Comparison of ENCODE assay signal across 12 mouse cellular contexts in genomic region chr2:166034967-166035490, GRCm38 (mm10). TPM values are rescaled to one million over a fixed set of nuclear protein-coding genes. Genes with fewer than 3 reads are reported as not detected.
DNase-seq lines count a peak whose midpoint lies in the region; ATAC-seq and TF ChIP-seq lines count a peak whose summit lies in the region.
"Had no signal": no experiment of that assay in that cellular context is flagged by ENCODE, and none has a peak within 500 bp of the region (broad histone marks: within the 10 kb centered on the region; RNA-seq: fewer than 3 reads in every experiment).

No protein-coding gene starts in this region.

- H3K27ac ChIP-seq in forebrain, embryonic 12.5 days: 0 out of 2 replicates have a peak overlapping the region, but pooled peaks have one; percentile 0
- no peak overlapping the region for H3K27ac ChIP-seq in forebrain, embryonic 10.5 days
- peak overlapping the region; percentile 19; the same call in 1 of the 2 replicates for H3K27ac ChIP-seq in layer of hippocampus, adult 2 months
- H3K27ac ChIP-seq in brown adipose tissue, adult 24 weeks (replicated peaks; ENCODE audit: low read depth, low read length): peak overlapping the region; percentile 74
- no peak overlapping the region for H3K27ac ChIP-seq in midbrain, embryonic 11.5 days (ENCODE audit: low read depth, low read length)
- H3K27ac ChIP-seq: limb, embryonic 13.5 days; neural tube, embryonic 13.5 days had no signal

- TF ChIP-seq CTCF in layer of hippocampus, adult 2 months (conservative IDR thresholded peaks at IDR 0.05): no peak

- no peaks in the 10 kb centered on the region for H3K27me3 ChIP-seq in forebrain, embryonic 12.5 days
- H3K27me3 ChIP-seq in forebrain, embryonic 10.5 days (ENCODE audit: poor library complexity, severe bottlenecking): no peaks in the 10 kb centered on the region
- H3K27me3 ChIP-seq in midbrain, embryonic 11.5 days (ENCODE audit: control insufficient read depth, insufficient read depth, low read length): no peaks in the 10 kb centered on the region
- H3K27me3 ChIP-seq: limb, embryonic 13.5 days; neural tube, embryonic 13.5 days; Patski had no signal

- no peaks in the 10 kb centered on the region for H3K9me3 ChIP-seq in forebrain, embryonic 12.5 days
- H3K9me3 ChIP-seq in forebrain, embryonic 10.5 days: no peaks in the 10 kb centered on the region
- no peaks in the 10 kb centered on the region for H3K9me3 ChIP-seq in midbrain, embryonic 11.5 days (ENCODE audit: control insufficient read depth, low read length)
- H3K9me3 ChIP-seq: limb, embryonic 13.5 days; neural tube, embryonic 13.5 days had no signal

- H3K4me3 ChIP-seq in forebrain, embryonic 12.5 days (replicated peaks): no peak overlapping the region
- H3K4me3 ChIP-seq in forebrain, embryonic 10.5 days: no peak overlapping the region
- H3K4me3 ChIP-seq in layer of hippocampus, adult 2 months: no peak overlapping the region
- H3K4me3 ChIP-seq in brown adipose tissue, adult 24 weeks (ENCODE audit: insufficient read depth, low read depth, low read length): no peak overlapping the region
- no peak overlapping the region for H3K4me3 ChIP-seq in midbrain, embryonic 11.5 days (ENCODE audit: low read depth, low read length)
- H3K4me3 ChIP-seq: erythroblast, embryonic 14.5 days; limb, embryonic 13.5 days; neural tube, embryonic 13.5 days had no signal

- no peak overlapping the region for H3K4me2 ChIP-seq in forebrain, embryonic 12.5 days
- no peak overlapping the region for H3K4me2 ChIP-seq in midbrain, embryonic 11.5 days
- H3K4me2 ChIP-seq: limb, embryonic 13.5 days; neural tube, embryonic 13.5 days had no signal

- 0 out of 2 replicates have a peak, but pooled peaks cover 4% of the 10 kb centered on the region for H3K36me3 ChIP-seq in forebrain, embryonic 12.5 days (replicated peaks)
- H3K36me3 ChIP-seq in forebrain, embryonic 10.5 days (replicated peaks): peaks cover 15% of the 10 kb centered on the region
- H3K36me3 ChIP-seq in midbrain, embryonic 11.5 days (ENCODE audit: control insufficient read depth, insufficient read depth, low read length): no peaks in the 10 kb centered on the region
- H3K36me3 ChIP-seq: neural tube, embryonic 13.5 days had no signal

- 81% methylated on average over 3 of the region's 3 CpGs for WGBS in forebrain, embryonic 12.5 days
- 75% methylated on average over 3 of the region's 3 CpGs for WGBS in forebrain, embryonic 10.5 days
- 81% methylated on average over 3 of the region's 3 CpGs for WGBS in midbrain, embryonic 11.5 days

- H3K4me1 ChIP-seq in forebrain, embryonic 12.5 days: peaks cover 19% of the 10 kb centered on the region
- H3K4me1 ChIP-seq in forebrain, embryonic 10.5 days: peaks cover 33% of the 10 kb centered on the region
- H3K4me1 ChIP-seq in brown adipose tissue, adult 24 weeks (ENCODE audit: control insufficient read depth, insufficient read depth, insufficient read length, low read length): peaks cover 16% of the 10 kb centered on the region; the same call in 1 of the 2 replicates
- H3K4me1 ChIP-seq in midbrain, embryonic 11.5 days (ENCODE audit: control insufficient read depth, insufficient read depth, low read length): peaks cover 18% of the 10 kb centered on the region

- no peak for DNase-seq in forebrain, embryonic 10.5 days (ENCODE audit: extremely low spot score, low spot score)
- DNase-seq in layer of hippocampus, adult 2 months (ENCODE audit: low spot score in 2 of 2): no peak
- DNase-seq in layer of hippocampus, adult 11-12 months (ENCODE audit: low spot score): no peak
- DNase-seq in kidney, postnatal 36 days: peak; percentile 45 to 59
- DNase-seq in B cell, adult 2 months: no peak
- no peak for DNase-seq in midbrain, embryonic 11.5 days (ENCODE audit: low spot score, missing footprints)

- no peak overlapping the region for H3K9ac ChIP-seq in forebrain, embryonic 12.5 days
- H3K9ac ChIP-seq in midbrain, embryonic 11.5 days (ENCODE audit: low read length): no peak overlapping the region
- H3K9ac ChIP-seq: limb, embryonic 13.5 days; neural tube, embryonic 13.5 days had no signal

- no peak for ATAC-seq in forebrain, embryonic 12.5 days (ENCODE audit: low FRiP score)
- no peak for ATAC-seq in midbrain, embryonic 11.5 days (ENCODE audit: low FRiP score)
- ATAC-seq: Patski had no signal

RNA-seq across cellular contexts. Expression of gene Ncoa3, which starts 42.6 kb away (rescaled TPM):
- polyA plus RNA-seq in forebrain, embryonic 12.5 days (2016; fragmentation: Nextera tagmentation; extraction: Ambion mirVana): 12.9 and 13.2 TPM in 2 replicates
- polyA plus RNA-seq in forebrain, embryonic 10.5 days (2016; fragmentation: Nextera tagmentation; extraction: Ambion mirVana): 14.3 and 15.7 TPM in 2 replicates
- total RNA-seq in layer of hippocampus, adult 2 months (2021): 10 to 100 TPM; 27.8 to 37.7 TPM
- polyA plus RNA-seq in brown adipose tissue, adult 24 weeks (2012; ENCODE audit: insufficient read depth, insufficient read length, missing spikeins): 7.8 and 10.1 TPM in 2 replicates
- 16.1 and 17.4 TPM in 2 replicates for polyA plus RNA-seq in midbrain, embryonic 11.5 days (2014; fragmentation: Nextera tagmentation; extraction: Ambion mirVana)

Comparison
In these comparisons a context has a peak if more than half of its experiments do, and no peak if none do; other contexts are left out.
1. H3K27ac ChIP-seq: peak in forebrain, embryonic 12.5 days (single experiment), layer of hippocampus, adult 2 months (single experiment) and brown adipose tissue, adult 24 weeks (single experiment); none in forebrain, embryonic 10.5 days (single experiment) and midbrain, embryonic 11.5 days (single experiment).
2. DNase-seq: peak in kidney, postnatal 36 days (2 of 2); none in forebrain, embryonic 10.5 days (single experiment), layer of hippocampus, adult 2 months (0 of 2), layer of hippocampus, adult 11-12 months (single experiment), B cell, adult 2 months (0 of 2) and midbrain, embryonic 11.5 days (single experiment).